Mouse (Mus musculus) liver, embryonic 14.5 days (tissue): Measurements from ENCODE around the gene Bcl3. TPM values are rescaled to one million over a fixed set of nuclear protein-coding genes. Genes with fewer than 3 reads are reported as not detected.

Source experiments
- ATAC-seq: fragments of 200-750 bp; cut with Nextera tagmentation; 2 replicates; pipeline ENCODE4 v1.8.0; 2017; ENCODE audit warnings: moderate number of reproducible peaks, mild to moderate bottlenecking, moderate library complexity; ENCODE audit not compliant: insufficient read depth
- DNase-seq, 3 experiments: peaks; one replicate each; pipeline ENCODE4 v3.0.0-alpha.2; 2012 to 2013; ENCODE audit warnings: low read depth in 3 of 3, low spot score in 3 of 3
- H3K27ac ChIP-seq: fragments of 300-500 bp; sonication (generic); 2 replicates; pipeline ENCODE4 v1.5.1; 2014; ENCODE audit warnings: moderate library complexity, mild to moderate bottlenecking, control low read depth, inconsistent platforms
- H3K27me3 ChIP-seq: fragments of 300-500 bp; sonication (generic); 2 replicates; pipeline ENCODE4 v1.6.1; 2014; ENCODE audit warnings: mild to moderate bottlenecking, low read length, moderate library complexity; ENCODE audit not compliant: control insufficient read depth, insufficient read depth
- H3K36me3 ChIP-seq: fragments of 300-500 bp; sonication (generic); replicated peaks from 2 replicates; pipeline ENCODE4 v1.6.1; 2014; ENCODE audit warnings: low read depth; ENCODE audit not compliant: control insufficient read depth, insufficient read depth
- H3K4me1 ChIP-seq, 2 experiments: fragments of 200-500 bp in 1 of 2; fragments of 300-500 bp in 1 of 2; sonication (generic) in 1 of 2; replicated peaks; 2 replicates each; pipeline ENCODE4 v1.6.1; 2012 to 2014; ENCODE audit warnings: antibody characterized with exemption in 1 of 2, inconsistent platforms in 1 of 2, low read length in 1 of 2; ENCODE audit not compliant: control insufficient read depth in 2 of 2, insufficient read depth in 2 of 2
- H3K4me2 ChIP-seq: fragments of 300-500 bp; sonication (generic); 2 replicates; pipeline ENCODE4 v1.6.1; 2014; ENCODE audit warnings: low read depth, mild to moderate bottlenecking, control low read depth, moderate library complexity
- H3K4me3 ChIP-seq, 2 experiments: fragments of 200-500 bp in 1 of 2; fragments of 300-500 bp in 1 of 2; sonication (generic) in 1 of 2; 2 replicates each; pipeline ENCODE4 v1.5.1; 2012 to 2014; ENCODE audit warnings: low read depth in 2 of 2, low read length in 2 of 2, mild to moderate bottlenecking in 2 of 2, control low read depth in 1 of 2, inconsistent platforms in 1 of 2, moderate library complexity in 1 of 2; ENCODE audit not compliant: insufficient read depth in 1 of 2
- H3K9ac ChIP-seq: fragments of 300-500 bp; sonication (generic); replicated peaks from 2 replicates; pipeline ENCODE4 v1.6.1; 2014; ENCODE audit warnings: mild to moderate bottlenecking, control low read depth, moderate library complexity
- H3K9me3 ChIP-seq: fragments of 300-500 bp; sonication (generic); 2 replicates; pipeline ENCODE4 v1.6.1; 2016; ENCODE audit warnings: low read length, mixed read lengths; ENCODE audit not compliant: control insufficient read depth
- CTCF ChIP-seq: IDR thresholded peaks from 2 replicates; pipeline ENCODE4 v1.5.1; 2016; ENCODE audit warnings: antibody characterized with exemption, low read depth, control low read depth
- EP300 ChIP-seq: IDR thresholded peaks from 2 replicates; pipeline ENCODE4 v1.6.1; 2016; ENCODE audit warnings: antibody characterized with exemption, low read depth
- WGBS: fragments of 180-500 bp; shearing (Covaris S2); extraction: QIAGEN DNeasy Blood & Tissue Kit; methylation state at CpG from one replicate; pipeline ENCODE4 v1.1.7; 2014; ENCODE audit not compliant: insufficient replicate concordance; 5-methylcytosine and 5-hydroxymethylcytosine counted together
- polyA plus RNA-seq, 2 experiments: library from polyadenylated mRNA; depleted of rRNA in 1 of 2; stranded (reverse) in 1 of 2; unstranded in 1 of 2; fragments of >200 nt; fragmentation: Nextera tagmentation in 1 of 2; extraction: Ambion mirVana in 1 of 2; gene quantifications; 2 replicates each; pipeline versions ENCODE4 v1.2.1 to v1.2.3; 2012 to 2014

The Bcl3 gene
- polyA plus RNA-seq, 2 experiments, result 3.1 to 3.5 TPM

DNA sequence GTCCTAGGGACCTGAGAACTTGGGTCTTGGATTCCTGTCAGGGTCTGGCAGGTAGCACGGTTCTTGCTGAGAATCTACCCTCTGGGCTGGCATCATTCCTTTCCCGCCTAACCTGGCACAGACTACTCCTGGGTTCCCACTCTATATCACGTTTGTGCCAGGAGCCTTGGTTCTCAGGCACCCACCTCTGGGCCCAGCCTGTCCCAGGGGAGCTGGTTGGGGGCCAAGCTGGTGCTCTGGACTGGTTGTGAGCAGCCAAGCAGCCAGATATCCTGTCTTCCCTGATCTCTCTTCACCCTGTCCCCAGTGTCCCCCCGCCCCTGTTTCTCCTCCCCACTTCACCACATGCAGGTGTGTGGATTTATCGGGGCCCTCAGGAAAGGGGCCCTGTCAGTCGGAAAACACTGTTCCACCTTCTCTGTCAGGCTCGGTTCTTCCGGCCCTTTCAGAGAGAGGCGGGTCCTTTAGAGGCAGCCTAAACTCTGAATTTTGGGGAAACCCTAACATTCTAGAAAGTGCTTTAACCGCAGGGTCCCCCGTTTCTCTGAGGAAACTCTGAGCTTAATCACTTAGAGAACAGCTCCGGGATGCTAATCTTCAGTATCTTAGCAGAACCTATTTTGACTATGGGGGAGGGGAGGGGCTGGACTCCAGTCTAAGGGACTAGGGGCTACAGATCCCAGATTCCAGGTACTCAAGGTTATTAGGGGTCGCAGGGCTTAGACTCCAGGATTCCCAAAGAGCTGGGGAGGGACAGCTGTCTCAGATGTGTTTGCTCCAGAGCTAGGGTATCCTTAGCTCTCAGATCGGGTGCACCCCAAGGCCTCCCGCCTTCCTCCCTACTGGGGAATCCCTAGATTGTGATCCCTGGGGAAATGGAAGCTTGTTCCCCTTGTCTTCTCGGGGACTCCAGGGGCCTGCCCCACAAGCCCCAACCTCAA, 52.9 kb downstream of the Bcl3 start:
- 11% methylated on average over 16 of the region's 16 CpGs for WGBS
- ATAC-seq (no peak), DNase-seq (no peak)
- no peaks in the 10 kb centered on the region for H3K9me3 ChIP-seq
- peak overlapping the region; percentile 64 for H3K4me2 ChIP-seq
- peaks cover 28% of the 10 kb centered on the region for H3K27me3 ChIP-seq
- no peak overlapping the region for H3K27ac ChIP-seq
- no peaks in the 10 kb centered on the region for H3K36me3 ChIP-seq
- peak overlapping the region; percentile 18; the same call in 1 of the 2 replicates for H3K9ac ChIP-seq
- H3K4me1 ChIP-seq, result 0 out of 4 replicates have a peak, but pooled peaks cover 0 to 2% of the 10 kb centered on the region in 2 experiments
- peak overlapping the region; percentile 28 to 34 for H3K4me3 ChIP-seq
- TF ChIP-seq CTCF, result no peak
- TF ChIP-seq EP300, result no peak

DNA sequence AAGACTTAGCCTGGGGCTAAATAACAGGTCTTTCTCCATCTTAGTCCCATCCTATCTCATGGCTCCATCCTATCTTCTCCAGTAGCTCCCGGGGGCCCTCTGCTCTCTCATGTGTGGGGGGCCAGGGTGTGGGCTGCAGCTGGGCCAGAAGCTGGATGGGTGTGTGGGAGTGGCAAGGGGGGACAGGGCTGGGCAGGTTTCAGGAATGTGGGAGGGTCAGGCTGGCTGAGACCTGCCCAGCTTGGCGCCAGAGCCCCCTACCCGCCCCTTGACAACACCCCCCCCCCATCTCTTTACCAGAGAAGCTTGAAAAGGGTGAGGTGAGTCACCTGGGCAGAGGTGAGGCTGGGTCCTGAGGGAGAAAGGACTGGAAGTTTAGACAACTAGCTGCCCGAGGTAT, 53.6 kb downstream of the Bcl3 start:
- Histone ChIP-seq H3K4me2 (no peak overlapping the region), H3K9me3 (no peaks in the 10 kb centered on the region), H3K36me3 (no peaks in the 10 kb centered on the region), H3K27me3 (peaks cover 28% of the 10 kb centered on the region), H3K4me3 (no peak overlapping the region), H3K27ac (no peak overlapping the region), H3K4me1 (0 out of 4 replicates have a peak, but pooled peaks cover 0 to 2% of the 10 kb centered on the region in 2 experiments), H3K9ac (no peak overlapping the region)
- DNase-seq (no peak), ATAC-seq (no peak)
- WGBS, result 33% methylated on average over 4 of the region's 4 CpGs
- TF ChIP-seq CTCF, result no peak
- no peak for TF ChIP-seq EP300

DNA sequence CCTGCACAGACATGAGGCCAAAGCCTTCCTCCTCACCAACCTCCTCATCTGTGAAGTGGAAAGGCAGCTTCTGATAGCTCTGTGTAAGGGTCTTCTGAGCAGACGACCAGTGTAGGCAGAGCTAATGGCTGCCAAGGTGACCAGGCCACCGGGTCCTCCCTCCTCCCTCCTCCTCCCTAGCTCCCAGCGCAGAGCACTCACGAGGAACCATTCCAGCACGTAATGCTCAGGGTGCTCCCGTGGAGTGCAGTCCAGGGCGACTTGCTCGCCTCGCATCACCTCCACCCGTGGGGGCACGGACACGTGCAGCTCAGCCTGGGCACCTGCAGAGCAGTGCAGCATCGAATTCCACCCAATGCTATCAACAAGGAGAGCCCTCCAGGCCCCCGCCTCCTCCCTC, 54.3 kb downstream of the Bcl3 start:
- no peak overlapping the region for H3K27ac ChIP-seq
- no peak overlapping the region for H3K4me3 ChIP-seq
- H3K4me1 ChIP-seq, result 0 out of 4 replicates have a peak, but pooled peaks cover 0 to 2% of the 10 kb centered on the region in 2 experiments
- H3K9me3 ChIP-seq, result no peaks in the 10 kb centered on the region
- 58% methylated on average over 14 of the region's 14 CpGs for WGBS
- no peak for TF ChIP-seq EP300
- no peak for TF ChIP-seq CTCF
- H3K27me3 ChIP-seq, result peaks cover 28% of the 10 kb centered on the region
- DNase-seq (no peak), ATAC-seq (no peak)
- H3K4me2 ChIP-seq, result no peak overlapping the region
- H3K9ac ChIP-seq, result no peak overlapping the region
- H3K36me3 ChIP-seq, result no peaks in the 10 kb centered on the region

- Histone ChIP-seq H3K4me1 (no peaks in the 10 kb centered on the region), H3K4me2 (no peak overlapping the region), H3K9ac (no peak overlapping the region), H3K27me3 (peaks cover 6% of the 10 kb centered on the region), H3K36me3 (no peaks in the 10 kb centered on the region), H3K27ac (no peak overlapping the region), H3K4me3 (no peak overlapping the region), H3K9me3 (no peaks in the 10 kb centered on the region)
- TF ChIP-seq CTCF (no peak), EP300 (no peak)
- 63% methylated on average over 8 of the region's 9 CpGs for WGBS
- no peak for ATAC-seq
- no peak for DNase-seq
Observed at GRCm38 (mm10) chr7:19764581-19764980, 58.0 kb downstream of the Bcl3 start.

GRCm38 (mm10) chr7:19763829-19764477, 58.6 kb downstream of the Bcl3 start:
- WGBS, result 59% methylated on average over 13 of the region's 13 CpGs
- H3K4me1 ChIP-seq, result no peaks in the 10 kb centered on the region
- no peaks in the 10 kb centered on the region for H3K9me3 ChIP-seq
- no peak overlapping the region for H3K27ac ChIP-seq
- no peak overlapping the region for H3K4me3 ChIP-seq
- peaks cover 3% of the 10 kb centered on the region for H3K27me3 ChIP-seq
- DNase-seq, result no peak
- H3K36me3 ChIP-seq, result no peaks in the 10 kb centered on the region
- TF ChIP-seq EP300 (no peak), CTCF (no peak)
- ATAC-seq, result no peak
- no peak overlapping the region for H3K9ac ChIP-seq
- no peak overlapping the region for H3K4me2 ChIP-seq
